Mouse (Mus musculus) heart, adult 2 months (tissue): ENCODE results near the gene Gys2.

Experiments used
- CTCF ChIP-seq: fragments of 200-600 bp; IDR thresholded peaks from 2 replicates; pipeline ENCODE4 v1.8.1; 2022; ENCODE audit warnings: antibody characterized with exemption, mild to moderate bottlenecking, moderate library complexity
- EP300 ChIP-seq: fragments of 200-500 bp; IDR thresholded peaks from 2 replicates; pipeline ENCODE4 v1.6.1; 2011; ENCODE audit warnings: low read depth, low read length, control low read depth; ENCODE audit not compliant: insufficient read depth

DNA sequence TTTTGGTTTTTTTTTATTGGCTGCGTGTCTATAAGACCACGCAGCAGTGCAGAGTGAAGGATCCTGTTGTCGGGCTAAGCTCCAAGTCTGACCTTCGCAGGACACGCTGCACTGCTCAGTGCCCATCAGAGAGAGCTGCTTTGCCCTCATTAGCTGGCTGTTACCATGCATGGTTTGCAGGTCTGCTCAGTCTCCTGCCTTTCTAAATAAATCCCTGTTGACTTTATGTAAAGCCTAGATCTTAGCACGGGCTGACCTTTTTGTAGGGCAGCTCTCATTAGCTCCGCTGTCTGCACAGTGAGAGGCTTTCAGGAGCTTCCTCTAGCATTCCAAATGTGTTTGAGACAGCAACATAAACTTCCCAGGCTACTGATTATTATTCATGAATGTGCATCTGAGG is 14.9 kb downstream of the Gys2 start:
- no peak for TF ChIP-seq CTCF
- TF ChIP-seq EP300 = no peak
